Mouse (Mus musculus) brain, embryonic 18.5 days (tissue): ENCODE data around the gene Efnb2.

Source experiments
- DNase-seq: peaks from one replicate; pipeline ENCODE4 v3.0.0-alpha.2; 2012; ENCODE audit warnings: low read depth, low spot score

The Efnb2 gene

DNA sequence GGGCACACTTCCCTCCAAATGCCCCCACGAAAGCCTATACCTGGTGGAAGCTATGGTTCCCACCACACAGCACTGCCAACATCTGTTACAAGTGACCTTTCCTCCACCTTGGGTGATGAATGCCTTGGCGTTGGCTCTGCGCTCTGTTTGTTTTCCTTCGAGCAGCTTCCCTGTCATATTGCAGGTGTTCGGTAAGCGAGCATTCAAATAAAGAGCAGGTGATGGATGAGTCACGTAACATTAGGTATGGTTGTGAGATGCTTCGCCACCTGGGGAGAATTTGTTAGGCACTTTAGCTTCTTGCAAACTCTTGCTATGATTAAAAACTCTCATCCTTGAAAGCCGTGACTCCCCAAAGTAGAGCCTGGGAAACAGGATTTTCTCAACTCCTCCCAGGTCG lies 91.8 kb downstream of the Efnb2 start:
- no peak for DNase-seq

DNA sequence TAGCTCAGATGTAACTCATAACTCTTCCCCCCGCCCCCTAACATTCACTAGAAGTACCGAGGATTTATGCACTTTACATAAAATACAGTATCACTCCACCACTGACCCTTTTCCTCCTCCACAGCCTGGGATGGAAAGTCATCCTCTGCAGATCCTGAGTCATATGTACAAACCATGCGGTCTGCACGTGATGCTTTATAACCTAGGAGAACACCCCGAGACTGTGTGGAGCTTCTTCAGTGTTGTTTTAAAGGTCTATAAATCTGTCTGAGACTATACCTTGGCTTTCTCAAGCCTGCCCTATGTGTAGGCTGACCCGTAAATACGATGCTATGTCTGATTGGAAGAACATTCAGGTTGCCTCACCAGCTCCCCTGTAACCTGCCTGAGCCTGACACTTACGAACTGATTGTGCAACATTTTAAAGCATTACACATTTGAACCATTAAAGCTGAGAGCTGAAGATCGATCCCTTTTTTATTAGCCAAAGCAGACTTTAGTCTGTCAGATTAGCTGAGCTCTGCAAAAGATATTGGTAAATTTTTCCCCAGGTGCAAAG lies 92.7 kb downstream of the Efnb2 start:
- no peak for DNase-seq
